Mouse (Mus musculus): ENCODE data around the gene Tpm3. TPM values are rescaled to one million over a fixed set of nuclear protein-coding genes. Genes with fewer than 3 reads are reported as not detected.

Gene Tpm3
- polyA plus RNA-seq (2021; fragmentation: Nextera tagmentation) = 181 TPM in 2 replicates
- long read RNA-seq, experiment 1, transcript Tpm3-202 (9 exons, 2,190 nt) = minor isoform, 15 of 398 reads
- long read RNA-seq, experiment 1, transcript Tpm3-201 (8 exons, 2,230 nt) = major isoform, 68 of 398 reads
- long read RNA-seq, experiment 1, transcript Tpm3-203 (8 exons, 1,090 nt) = minor isoform, 7 of 398 reads
- long read RNA-seq, experiment 1, partial matches to known transcripts = 54 of 398 reads
- long read RNA-seq, experiment 1, other reads (novel, unspliced or antisense) = 254 of 398 reads
- long read RNA-seq, experiment 2, transcript Tpm3-201 (8 exons, 2,230 nt) = major isoform, 269 of 1,313 reads
- long read RNA-seq, experiment 2, transcript Tpm3-203 (8 exons, 1,090 nt) = minor isoform, 19 of 1,313 reads
- long read RNA-seq, experiment 2, transcript Tpm3-202 (9 exons, 2,190 nt) = minor isoform, 58 of 1,313 reads
- long read RNA-seq, experiment 2, partial matches to known transcripts = 17 of 1,313 reads
- long read RNA-seq, experiment 2, other reads (novel, unspliced or antisense) = 950 of 1,313 reads

DNA sequence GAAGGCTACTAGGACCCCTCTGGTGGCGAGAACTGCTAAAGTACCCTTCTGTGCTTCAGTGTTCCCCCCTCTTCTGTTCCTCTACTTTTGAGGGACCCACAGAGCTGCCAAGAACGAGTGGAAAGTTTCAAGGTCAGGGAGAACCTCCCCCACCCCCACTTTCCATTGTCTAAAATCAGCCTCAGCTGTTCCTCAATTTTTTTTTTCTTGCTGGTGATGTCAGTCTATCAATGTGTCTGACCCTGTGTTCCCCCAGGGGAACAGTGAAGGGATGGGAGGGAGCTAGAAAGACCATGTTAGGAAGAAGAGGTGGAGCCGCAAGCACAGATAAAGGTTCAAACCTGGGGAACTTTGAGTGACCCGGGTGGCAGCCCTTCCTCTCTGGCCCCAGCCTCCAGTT lies at the start of gene Tpm3:
TSS of gene Tpm3 (plus strand) at position 356 of the 400 bp plus-strand sequence.

DNA sequence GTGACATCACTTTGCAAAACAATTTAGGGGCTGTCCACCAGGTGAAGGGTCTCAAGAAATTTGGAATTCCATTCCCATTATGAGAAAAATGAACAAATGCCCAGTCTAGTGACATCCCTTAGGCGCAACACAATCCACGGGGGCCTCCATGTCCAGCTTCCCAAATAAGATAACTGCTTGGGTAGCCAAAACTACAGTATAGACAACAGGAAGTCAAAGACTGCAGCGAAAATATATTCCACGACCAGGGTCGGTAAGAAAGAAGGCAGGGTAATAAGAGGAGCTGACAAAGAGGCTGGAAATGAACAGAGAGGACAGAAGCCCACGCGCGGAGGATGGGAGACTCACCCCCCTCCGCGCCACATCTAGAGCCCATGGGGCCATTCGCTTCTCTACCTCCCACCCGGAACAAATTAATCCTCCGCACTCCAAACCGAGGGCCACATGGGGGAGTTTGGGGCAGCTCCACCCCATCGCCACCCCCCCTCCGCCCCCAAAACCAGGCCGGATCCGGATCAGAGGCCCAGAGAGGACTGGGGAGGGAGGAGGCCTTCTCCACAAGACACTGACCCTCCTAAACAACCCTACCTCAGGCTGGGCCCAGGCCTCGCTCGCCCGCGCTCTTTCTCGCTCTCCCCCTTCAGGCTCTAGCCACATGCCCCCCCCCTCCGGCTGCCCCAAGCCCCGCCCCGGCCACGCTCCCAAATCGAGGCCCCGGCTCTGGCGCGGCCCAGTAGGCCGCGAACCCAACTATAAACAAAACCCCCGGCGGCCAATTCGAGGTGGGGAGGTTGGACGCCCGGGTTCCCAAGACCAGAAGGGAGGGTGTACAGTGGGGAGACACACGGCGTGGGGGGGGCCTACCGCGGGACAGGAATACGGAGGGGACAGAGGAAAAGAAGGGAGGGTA lies 20.8 kb upstream of the Tpm3 start, which contains the start of gene 4933434E20Rik:
TSS of gene 4933434E20Rik (plus strand) at position 196 of the 910 bp plus-strand sequence.

DNA sequence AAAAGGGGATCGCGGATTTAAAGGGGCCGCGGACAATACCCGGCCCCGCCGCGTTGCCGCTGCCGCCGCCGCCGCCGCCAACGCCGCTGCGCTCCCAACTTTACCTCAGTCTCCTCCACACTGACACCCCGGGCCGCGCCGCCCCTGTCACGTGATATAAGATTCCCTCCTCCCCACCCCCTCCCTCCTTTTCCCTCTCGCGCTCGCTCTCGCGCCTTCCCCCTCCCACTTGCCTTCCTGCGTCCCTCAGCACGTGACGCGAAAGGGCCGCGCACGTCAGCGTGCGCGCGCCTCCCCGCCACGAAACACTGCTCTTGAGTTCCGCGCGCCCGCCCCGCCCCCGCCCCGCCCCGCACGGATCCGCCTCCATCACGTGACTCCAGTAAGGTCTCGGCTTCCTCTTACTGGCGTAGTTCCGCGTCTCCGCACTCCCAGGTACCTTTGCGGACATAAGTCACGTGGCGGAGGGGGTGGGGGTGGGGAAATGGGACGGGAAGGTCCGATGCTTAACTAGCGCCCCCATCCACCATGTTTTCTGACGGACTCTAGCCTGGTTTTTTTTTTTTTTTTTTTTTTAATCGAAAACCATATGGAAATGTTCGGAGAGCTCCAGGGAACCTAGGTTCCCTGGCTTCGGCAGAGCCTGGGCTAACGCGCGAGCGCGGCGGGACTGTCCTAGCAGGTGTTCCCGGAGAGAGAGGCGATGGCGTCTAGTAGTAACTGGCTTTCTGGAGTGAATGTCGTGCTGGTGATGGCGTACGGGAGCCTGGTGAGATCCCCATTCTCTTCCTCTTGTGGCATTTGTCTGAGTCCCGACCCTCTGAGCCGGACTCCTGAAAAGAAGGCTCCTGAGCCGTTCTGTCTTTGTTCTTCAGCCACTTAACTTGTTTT lies 19.9 kb upstream of the Tpm3 start, which contains the start of gene Ubap2l:
TSS of gene Ubap2l (minus strand) at position 278 of the 891 bp plus-strand sequence.

DNA sequence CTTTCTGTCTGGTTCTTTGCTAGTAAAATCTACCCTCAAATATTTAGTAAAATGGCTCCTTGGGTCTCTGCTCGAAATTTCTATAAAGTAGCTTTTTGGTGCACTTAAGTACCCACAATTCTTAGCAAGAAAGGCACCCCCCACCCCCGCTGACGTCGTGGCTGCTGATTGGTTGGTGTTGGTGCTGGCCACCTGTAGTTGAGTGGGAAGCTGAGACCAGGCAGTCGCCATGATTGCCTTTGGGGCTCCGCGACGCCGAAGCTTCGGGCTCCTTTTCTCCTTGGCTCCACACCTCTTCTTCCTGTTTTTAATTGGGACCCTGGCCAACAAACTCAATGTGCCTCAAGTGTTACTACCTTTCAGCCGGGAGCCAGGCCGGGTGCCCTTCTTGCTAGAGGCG lies 31.5 kb downstream of the Tpm3 start, which contains the start of gene Nup210l:
TSS of gene Nup210l (plus strand) at position 195 of the 400 bp plus-strand sequence.

Small RNAs within 50 kb of the gene (microRNA-seq; reads per million reads assigned to microRNA genes)
- gene Mir190b = 5.4 reads per million, percentile 19 among the genes with 10 or more reads in this experiment

Other genes starting within 250 kb of the Tpm3 start
- 0.45 and 0.46 TPM in 2 replicates for gene She, start 241.3 kb upstream of the Tpm3 start, polyA plus RNA-seq (2021; fragmentation: Nextera tagmentation)
- 4.1 and 4.7 TPM in 2 replicates for gene Il6ra, start 159.5 kb upstream of the Tpm3 start, polyA plus RNA-seq (2021; fragmentation: Nextera tagmentation)
- 4.0 and 4.5 TPM in 2 replicates for gene Atp8b2, start 109.1 kb upstream of the Tpm3 start, polyA plus RNA-seq (2021; fragmentation: Nextera tagmentation)
- 96.3 and 106 TPM in 2 replicates for gene Hax1, start 73.9 kb upstream of the Tpm3 start, polyA plus RNA-seq (2021; fragmentation: Nextera tagmentation)
- gene 4933434E20Rik, start 21.0 kb upstream of the Tpm3 start, polyA plus RNA-seq (2021; fragmentation: Nextera tagmentation) = 365 and 533 TPM in 2 replicates
- 82.2 and 108 TPM in 2 replicates for gene Ubap2l, start 20.0 kb upstream of the Tpm3 start, polyA plus RNA-seq (2021; fragmentation: Nextera tagmentation)
- gene Nup210l, start 31.5 kb downstream of the Tpm3 start, polyA plus RNA-seq (2021; fragmentation: Nextera tagmentation) = 0.03 TPM in 2 replicates
- gene Rps27, start 141.0 kb downstream of the Tpm3 start, polyA plus RNA-seq (2021; fragmentation: Nextera tagmentation) = 2,829 and 2,904 TPM in 2 replicates
- 8.7 and 9.8 TPM in 2 replicates for gene Rab13, start 141.0 kb downstream of the Tpm3 start, polyA plus RNA-seq (2021; fragmentation: Nextera tagmentation)
- 86.0 and 94.4 TPM in 2 replicates for gene Jtb, start 158.9 kb downstream of the Tpm3 start, polyA plus RNA-seq (2021; fragmentation: Nextera tagmentation)
- 0.39 and 0.41 TPM in 2 replicates for gene Creb3l4, start 170.9 kb downstream of the Tpm3 start, polyA plus RNA-seq (2021; fragmentation: Nextera tagmentation)
- gene Slc39a1, start 175.5 kb downstream of the Tpm3 start, polyA plus RNA-seq (2021; fragmentation: Nextera tagmentation) = 89.8 and 134 TPM in 2 replicates
- gene Crtc2, start 181.5 kb downstream of the Tpm3 start, polyA plus RNA-seq (2021; fragmentation: Nextera tagmentation) = 12.7 and 14.4 TPM in 2 replicates
- gene Dennd4b, start 192.5 kb downstream of the Tpm3 start, polyA plus RNA-seq (2021; fragmentation: Nextera tagmentation) = 6.4 and 6.6 TPM in 2 replicates
- 14.5 and 17.0 TPM in 2 replicates for gene Gatad2b, start 220.5 kb downstream of the Tpm3 start, polyA plus RNA-seq (2021; fragmentation: Nextera tagmentation)

All from layer of hippocampus, adult 6 months (tissue).